Mouse (Mus musculus) kidney, adult 2 months (tissue): ENCODE measurements around the gene Atp6v1c2. TPM values are rescaled to one million over a fixed set of nuclear protein-coding genes. Genes with fewer than 3 reads are reported as not detected.

Source experiments
- DNase-seq: peaks from one replicate; pipeline ENCODE4 v3.0.0; 2021
- H3K27ac ChIP-seq: fragments of 200-500 bp; 2 replicates; pipeline ENCODE4 v1.5.1; 2012; ENCODE audit warnings: low read depth, low read length, control low read depth, inconsistent platforms; ENCODE audit not compliant: insufficient read depth
- H3K27me3 ChIP-seq: fragments of 200-500 bp; replicated peaks from 2 replicates; pipeline ENCODE4 v1.6.1; 2012; ENCODE audit warnings: mild to moderate bottlenecking, moderate library complexity, low read length, inconsistent platforms; ENCODE audit not compliant: control insufficient read depth, insufficient read depth
- H3K36me3 ChIP-seq: fragments of 200-500 bp; 2 replicates; pipeline ENCODE4 v1.6.1; 2012; ENCODE audit warnings: mild to moderate bottlenecking, moderate library complexity, low read length, inconsistent platforms; ENCODE audit not compliant: control insufficient read depth, insufficient read depth
- H3K4me1 ChIP-seq: fragments of 200-500 bp; 2 replicates; pipeline ENCODE4 v1.6.1; 2011; ENCODE audit warnings: low read length; ENCODE audit not compliant: control insufficient read depth, insufficient read depth
- H3K4me3 ChIP-seq: fragments of 200-500 bp; 2 replicates; pipeline ENCODE4 v1.5.1; 2011; ENCODE audit warnings: mild to moderate bottlenecking, low read depth, low read length, control low read depth; ENCODE audit not compliant: insufficient read depth
- CTCF ChIP-seq: fragments of 200-500 bp; conservative IDR thresholded peaks from 2 replicates; pipeline ENCODE4 v1.5.1; 2011; ENCODE audit warnings: low read depth, mild to moderate bottlenecking, control low read depth, low read length, moderate library complexity, mixed read lengths; ENCODE audit not compliant: insufficient read depth, insufficient read length
- POLR2A ChIP-seq: fragments of 200-500 bp; IDR thresholded peaks from one replicate; pipeline ENCODE4 v1.6.1; 2011; ENCODE audit warnings: low read depth, low read length, control low read depth
- WGBS: fragments of 180-500 bp; shearing (Covaris S2); methylation state at CpG from one replicate; pipeline ENCODE4 v1.1.7; 2018; 5-methylcytosine and 5-hydroxymethylcytosine counted together
- polyA plus RNA-seq: library from polyadenylated mRNA; depleted of rRNA; stranded (reverse); fragments of >200 nt; gene quantifications from 2 replicates; pipeline ENCODE4 v1.2.3, GENCODE M21; 2012

Gene Atp6v1c2
- polyA plus RNA-seq, 1 experiment: 39.9 TPM

DNA sequence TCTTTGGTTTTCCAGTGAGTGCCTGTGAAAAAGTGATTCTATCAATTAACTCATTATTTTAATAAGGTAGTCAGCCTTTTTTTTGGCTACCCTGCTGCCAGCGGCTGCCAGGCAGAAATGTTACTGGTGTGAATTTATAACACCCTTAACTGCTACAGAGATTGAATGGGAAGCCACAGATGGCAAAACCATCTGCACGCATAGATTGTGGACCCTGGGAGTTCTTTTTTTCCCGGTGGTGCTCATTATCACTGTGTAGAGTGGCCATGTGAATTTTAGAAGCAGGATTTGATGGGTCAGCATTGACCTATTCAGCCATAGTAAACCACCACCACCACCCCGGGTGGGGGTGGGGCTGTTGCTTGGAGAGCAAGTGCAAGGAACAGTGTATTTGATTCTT lies 61.8 kb downstream of the Atp6v1c2 start:
- peaks cover 13% of the 10 kb centered on the region for H3K4me1 ChIP-seq
- peak; percentile 16 for DNase-seq
- WGBS: 4% methylated on average over 4 of the region's 4 CpGs
- no peak for TF ChIP-seq CTCF
- no peak for TF ChIP-seq POLR2A
- no peak overlapping the region for H3K27ac ChIP-seq
- peak overlapping the region; percentile 94 for H3K4me3 ChIP-seq
- no peaks in the 10 kb centered on the region for H3K27me3 ChIP-seq
- H3K36me3 ChIP-seq: no peaks in the 10 kb centered on the region

DNA sequence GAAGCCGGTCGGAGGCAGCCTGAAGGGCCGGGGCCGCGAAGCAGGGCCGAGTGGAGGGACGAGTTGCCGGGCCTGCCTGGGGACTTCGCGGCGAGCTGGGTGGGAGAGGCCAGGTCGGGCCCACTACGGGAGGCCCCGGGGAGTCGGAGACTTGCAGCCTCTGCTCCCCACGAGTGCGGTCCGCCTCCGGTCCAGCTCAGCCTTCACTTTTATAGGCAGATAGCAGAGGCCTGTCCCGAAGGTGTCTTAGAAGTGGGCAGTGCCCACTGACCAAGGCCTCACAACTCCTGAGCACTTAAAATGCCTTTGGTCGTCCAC lies 62.5 kb downstream of the Atp6v1c2 start:
- Histone ChIP-seq H3K4me1 (peaks cover 8% of the 10 kb centered on the region; the same call in 1 of the 2 replicates), H3K27me3 (no peaks in the 10 kb centered on the region), H3K4me3 (peak overlapping the region; percentile 94), H3K27ac (peak overlapping the region; percentile 18; the same call in 1 of the 2 replicates), H3K36me3 (no peaks in the 10 kb centered on the region)
- TF ChIP-seq POLR2A: no peak
- no peak for TF ChIP-seq CTCF
- DNase-seq: no peak
- WGBS: under 1% methylated on average over 21 of the region's 21 CpGs

DNA sequence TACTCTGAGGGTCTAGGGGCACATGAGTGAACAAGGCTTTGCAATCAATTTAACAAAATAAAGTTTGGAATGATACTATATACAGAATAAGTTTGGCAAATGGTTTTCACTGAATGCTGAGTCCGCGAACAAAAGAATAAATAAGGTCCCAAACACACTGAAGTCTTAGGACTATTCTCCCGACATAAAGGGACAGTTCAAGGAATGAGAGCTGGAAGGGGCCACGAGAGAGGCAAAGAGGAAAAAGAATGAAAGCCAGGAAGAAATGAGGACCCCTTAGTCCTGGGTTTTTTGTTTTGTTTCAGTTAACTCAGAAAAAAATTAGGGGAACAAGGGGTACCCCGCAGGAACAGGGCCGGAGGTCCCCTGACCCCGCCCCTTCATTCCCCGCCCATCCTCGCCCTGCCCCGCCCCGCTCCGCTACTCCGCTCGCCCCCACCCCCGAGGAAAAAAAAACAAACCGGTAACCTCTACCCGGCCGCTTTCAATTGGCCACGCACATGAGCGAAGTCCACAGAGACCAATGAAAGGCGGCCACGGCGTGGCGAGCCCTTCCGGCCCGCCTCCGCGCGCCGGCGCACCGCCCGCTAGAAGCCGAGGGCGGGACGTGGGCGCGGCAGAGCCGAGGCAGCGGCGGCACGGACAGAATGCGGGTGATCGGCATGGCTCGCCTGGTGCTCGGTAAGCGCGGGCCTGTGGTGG lies 63.0 kb downstream of the Atp6v1c2 start, which contains the start of gene Pdia6:
Pdia6 (plus strand) TSS at position 575 of the 702 bp plus-strand sequence.
- no peaks in the 10 kb centered on the region for H3K36me3 ChIP-seq
- H3K4me1 ChIP-seq: peaks cover 5% of the 10 kb centered on the region; the same call in 1 of the 2 replicates
- H3K27me3 ChIP-seq: no peaks in the 10 kb centered on the region
- peak within 1 kb of the TSS; percentile 18; the same call in 1 of the 2 replicates for H3K27ac ChIP-seq
- WGBS: 1% methylated on average over 48 of the region's 48 CpGs
- H3K4me3 ChIP-seq: peak within 1 kb of the TSS; percentile 94
- TF ChIP-seq POLR2A (peak; percentile 68), CTCF (no peak)
- peak; percentile 96 for DNase-seq

DNA sequence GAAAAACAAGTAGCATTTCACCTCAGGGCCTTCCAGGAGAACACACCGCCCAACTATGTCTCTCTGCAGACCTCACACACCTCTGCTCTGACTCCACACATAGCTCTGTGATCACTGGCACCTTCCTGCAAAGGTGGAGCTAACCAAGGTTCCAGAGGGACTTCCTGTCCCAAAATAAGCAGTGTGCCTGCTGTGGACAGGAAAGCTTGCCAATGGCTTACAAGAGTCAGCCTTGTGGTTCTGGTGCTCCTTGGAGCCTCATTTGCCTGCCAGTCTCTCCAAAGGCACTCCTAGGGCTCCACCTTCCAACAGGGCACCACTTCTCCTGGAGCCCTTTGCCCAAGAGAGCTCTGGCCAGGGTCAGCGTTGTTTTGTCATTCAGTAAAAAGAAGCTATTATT lies 64.3 kb downstream of the Atp6v1c2 start:
- Histone ChIP-seq H3K27ac (no peak overlapping the region), H3K36me3 (no peaks in the 10 kb centered on the region), H3K4me1 (peaks cover 5% of the 10 kb centered on the region; the same call in 1 of the 2 replicates), H3K27me3 (no peaks in the 10 kb centered on the region), H3K4me3 (no peak overlapping the region)
- DNase-seq: no peak
- WGBS: 88% methylated on average over 2 of the region's 2 CpGs
- no peak for TF ChIP-seq CTCF
- no peak for TF ChIP-seq POLR2A

DNA sequence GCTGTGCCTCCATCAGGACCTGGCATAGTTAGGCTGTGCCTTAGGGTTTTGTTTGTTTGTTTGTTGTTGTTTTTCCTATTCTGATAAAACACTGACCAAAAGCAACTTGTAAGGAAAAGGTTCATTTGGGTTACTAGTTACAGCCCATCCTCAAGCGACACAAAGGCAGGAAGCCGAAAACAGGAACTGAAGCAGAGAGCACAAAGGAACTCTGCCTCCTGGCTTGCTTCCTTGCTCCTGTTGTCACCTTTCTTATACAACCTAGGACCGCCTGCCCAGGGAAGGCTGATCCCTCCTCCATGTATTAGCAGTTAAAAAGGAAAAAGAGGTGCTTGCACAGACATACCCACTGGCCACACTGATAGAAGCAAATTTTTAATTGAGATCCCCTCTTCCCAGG lies 65.3 kb downstream of the Atp6v1c2 start:
- no peak for DNase-seq
- Histone ChIP-seq H3K4me3 (no peak overlapping the region), H3K27me3 (no peaks in the 10 kb centered on the region), H3K36me3 (no peaks in the 10 kb centered on the region), H3K4me1 (peaks cover 5% of the 10 kb centered on the region; the same call in 1 of the 2 replicates), H3K27ac (no peak overlapping the region)
- 74% methylated on average over 3 of the region's 3 CpGs for WGBS
- no peak for TF ChIP-seq CTCF
- TF ChIP-seq POLR2A: no peak

DNA sequence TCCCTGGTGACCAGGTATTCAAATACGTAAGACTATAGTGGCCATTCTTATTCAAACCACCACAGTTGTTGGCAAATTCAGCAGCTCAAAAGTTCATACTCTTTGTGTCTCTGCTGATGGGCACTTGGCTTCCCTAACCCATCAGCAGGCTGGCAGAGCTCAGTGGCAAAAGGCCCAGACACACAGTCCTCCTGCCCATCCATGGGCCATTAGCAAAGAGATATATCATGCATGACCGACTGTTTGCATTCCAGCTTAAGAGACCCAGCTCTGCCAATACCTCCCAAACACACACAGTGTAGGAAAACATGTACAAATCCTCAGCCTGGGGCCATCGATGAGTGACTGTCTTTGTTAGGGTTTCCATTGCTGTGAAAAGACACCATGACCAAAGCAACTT lies 68.2 kb downstream of the Atp6v1c2 start:
- H3K4me3 ChIP-seq: no peak overlapping the region
- WGBS: 86% methylated on average over 3 of the region's 3 CpGs
- H3K27ac ChIP-seq: no peak overlapping the region
- H3K4me1 ChIP-seq: no peaks in the 10 kb centered on the region
- H3K27me3 ChIP-seq: no peaks in the 10 kb centered on the region
- H3K36me3 ChIP-seq: no peaks in the 10 kb centered on the region
- TF ChIP-seq POLR2A (no peak), CTCF (no peak)
- DNase-seq: no peak

DNA sequence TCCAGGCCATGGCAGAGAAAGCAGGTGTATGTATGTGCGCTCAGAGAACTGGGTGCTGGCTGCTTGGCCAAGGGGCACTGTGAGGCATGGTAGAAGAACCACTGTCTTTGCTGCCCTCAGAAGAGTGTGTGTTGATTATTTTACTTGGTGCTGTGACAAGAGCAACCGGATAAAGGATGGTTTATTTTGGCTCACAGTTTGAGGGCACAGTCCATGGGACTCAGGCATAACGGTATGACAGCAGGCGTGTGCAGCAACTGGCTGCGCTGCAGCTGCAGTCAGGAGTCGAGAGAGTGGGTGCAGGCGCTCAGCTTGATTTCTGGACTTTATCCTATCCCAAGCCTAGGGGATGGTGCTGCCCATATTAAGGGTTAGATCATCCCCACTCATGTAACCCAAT lies 70.7 kb downstream of the Atp6v1c2 start:
- H3K36me3 ChIP-seq: no peaks in the 10 kb centered on the region
- no peak overlapping the region for H3K4me3 ChIP-seq
- no peak overlapping the region for H3K27ac ChIP-seq
- WGBS: 76% methylated on average over 7 of the region's 7 CpGs
- H3K4me1 ChIP-seq: no peaks in the 10 kb centered on the region
- DNase-seq: peak; percentile 38
- TF ChIP-seq CTCF: no peak
- no peaks in the 10 kb centered on the region for H3K27me3 ChIP-seq
